Mouse (Mus musculus): ENCODE measurements around the gene Ranbp10. TPM values are rescaled to one million over a fixed set of nuclear protein-coding genes. Genes with fewer than 3 reads are reported as not detected.

Gene Ranbp10
- polyA plus RNA-seq, 1 experiment from 2014 or later: 11.1 TPM

DNA sequence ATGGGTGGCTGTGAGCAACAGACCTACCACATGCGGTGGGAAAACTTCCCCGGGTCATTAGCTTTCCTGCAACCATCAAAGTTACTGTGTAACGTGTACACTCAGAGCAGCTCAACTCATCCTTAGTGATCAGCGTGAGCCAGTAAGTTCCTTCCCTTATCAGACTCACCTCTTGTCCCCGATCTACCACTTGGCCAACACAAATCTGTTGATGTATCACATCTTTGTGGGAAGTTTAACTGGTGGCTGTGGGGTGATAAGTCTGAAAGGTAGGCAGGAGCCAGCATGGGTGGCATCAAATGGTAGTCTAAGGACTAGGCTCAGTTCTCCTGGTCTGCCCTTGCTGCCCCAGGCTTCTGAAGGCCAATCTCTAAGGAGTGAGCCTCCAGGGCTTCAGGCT, 95.0 kb downstream of the Ranbp10 start:
- H3K27ac ChIP-seq: no peak overlapping the region
- H3K4me1 ChIP-seq: no peaks in the 10 kb centered on the region
- no peak overlapping the region for H3K4me3 ChIP-seq
- 91% methylated on average over 5 of the region's 5 CpGs for WGBS
- H3K27me3 ChIP-seq: no peaks in the 10 kb centered on the region
- ATAC-seq (ENCODE audit: insufficient number of reproducible peaks, low FRiP score, low TSS enrichment, low read depth): no peak
- peaks cover 9% of the 10 kb centered on the region for H3K36me3 ChIP-seq
- H3K9me3 ChIP-seq: no peaks in the 10 kb centered on the region
- H3K4me2 ChIP-seq: no peak overlapping the region
- no peak overlapping the region for H3K9ac ChIP-seq

DNA sequence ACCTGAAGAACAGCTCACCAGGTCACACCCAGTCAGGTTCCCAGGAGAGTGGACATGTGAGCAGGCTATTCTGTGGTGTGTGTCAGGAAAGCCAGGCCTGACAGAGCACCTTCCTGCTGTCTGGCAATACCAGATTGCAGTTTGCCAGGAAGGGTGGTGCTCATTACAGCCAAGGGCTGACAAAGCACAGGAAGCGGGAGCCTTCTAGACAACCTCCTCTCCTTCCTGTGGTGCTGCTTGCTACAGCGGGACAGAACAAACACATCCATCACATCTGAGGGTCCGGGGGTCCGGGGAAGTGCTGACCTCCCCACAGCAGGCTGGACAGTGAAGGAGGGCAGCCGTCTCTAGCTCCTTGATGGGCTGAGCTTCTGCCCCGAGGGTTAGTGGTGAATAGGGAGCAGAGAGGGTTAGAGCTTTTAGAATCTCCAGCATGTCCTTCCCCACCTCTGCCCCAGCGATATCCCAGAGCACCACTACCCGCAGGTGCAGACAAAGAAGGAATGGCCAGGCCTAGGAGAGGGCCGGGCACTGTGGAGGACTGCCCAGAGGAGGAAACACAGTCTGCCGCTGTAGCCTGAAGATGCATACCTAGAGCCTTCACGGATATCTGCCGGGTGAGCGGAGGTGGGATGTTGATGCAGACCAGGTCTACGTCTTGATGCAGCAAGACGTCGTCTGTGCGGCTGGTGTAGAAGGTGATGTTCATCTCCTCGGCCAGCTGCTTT, 99.6 kb downstream of the Ranbp10 start:
- WGBS: 83% methylated on average over 18 of the region's 18 CpGs
- Histone ChIP-seq H3K4me2 (no peak overlapping the region), H3K4me3 (no peak overlapping the region), H3K27me3 (no peaks in the 10 kb centered on the region), H3K4me1 (no peaks in the 10 kb centered on the region), H3K36me3 (peaks cover 30% of the 10 kb centered on the region), H3K9me3 (no peaks in the 10 kb centered on the region), H3K9ac (no peak overlapping the region), H3K27ac (peak overlapping the region; percentile 2; the same call in 1 of the 2 replicates)
- ATAC-seq (ENCODE audit: insufficient number of reproducible peaks, low FRiP score, low TSS enrichment, low read depth): no peak

DNA sequence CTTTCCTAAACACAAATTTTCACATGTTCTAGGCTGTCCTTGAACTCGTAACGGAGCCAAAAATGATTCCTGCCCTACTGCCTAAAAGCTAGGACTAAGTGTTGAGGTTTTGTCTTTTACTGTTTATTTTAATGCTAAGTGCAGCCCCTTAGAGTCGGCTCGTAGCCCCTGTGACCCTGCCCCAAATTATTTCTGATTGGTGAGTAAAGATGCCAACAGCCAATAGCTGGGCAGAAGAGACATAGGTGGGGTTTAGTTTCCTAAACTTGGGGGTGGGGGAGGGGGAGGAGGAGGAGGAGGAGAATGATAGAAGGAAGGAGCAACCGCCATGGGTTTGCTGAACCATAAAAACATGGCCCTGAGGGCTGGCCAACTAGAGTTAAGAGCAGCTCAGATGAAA, 101.4 kb downstream of the Ranbp10 start:
- H3K36me3 ChIP-seq: peaks cover 33% of the 10 kb centered on the region
- no peak overlapping the region for H3K4me2 ChIP-seq
- H3K27ac ChIP-seq: no peak overlapping the region
- H3K9ac ChIP-seq: no peak overlapping the region
- no peaks in the 10 kb centered on the region for H3K27me3 ChIP-seq
- H3K9me3 ChIP-seq: no peaks in the 10 kb centered on the region
- H3K4me1 ChIP-seq: no peaks in the 10 kb centered on the region
- H3K4me3 ChIP-seq: no peak overlapping the region
- WGBS: 75% methylated on average over 5 of the region's 5 CpGs
- ATAC-seq (ENCODE audit: insufficient number of reproducible peaks, low FRiP score, low TSS enrichment, low read depth): no peak

DNA sequence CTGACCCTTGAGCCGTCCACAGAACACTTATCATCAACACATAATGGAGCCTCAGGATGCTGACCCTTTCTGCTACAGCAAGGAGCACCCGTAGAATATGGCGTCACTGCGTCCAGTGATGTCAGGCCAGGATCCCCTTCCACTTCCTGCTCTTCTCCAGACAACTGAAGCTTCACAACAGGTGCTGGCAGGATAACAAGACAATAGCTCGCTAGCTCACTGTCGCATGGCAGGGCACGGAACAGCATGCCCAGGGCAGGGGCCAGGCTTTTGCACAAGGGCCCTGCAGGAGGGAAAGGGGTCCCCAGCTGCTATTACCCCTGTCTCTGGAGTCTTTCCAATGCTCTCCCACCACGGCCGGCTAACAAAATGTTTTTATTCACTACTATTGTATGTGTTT, 104.3 kb downstream of the Ranbp10 start:
- Histone ChIP-seq H3K4me1 (no peaks in the 10 kb centered on the region), H3K9me3 (no peaks in the 10 kb centered on the region), H3K36me3 (peaks cover 31% of the 10 kb centered on the region), H3K27ac (no peak overlapping the region), H3K4me2 (no peak overlapping the region), H3K4me3 (no peak overlapping the region), H3K27me3 (no peaks in the 10 kb centered on the region), H3K9ac (no peak overlapping the region)
- 94% methylated on average over 9 of the region's 9 CpGs for WGBS
- no peak for ATAC-seq (ENCODE audit: insufficient number of reproducible peaks, low FRiP score, low TSS enrichment, low read depth)

DNA sequence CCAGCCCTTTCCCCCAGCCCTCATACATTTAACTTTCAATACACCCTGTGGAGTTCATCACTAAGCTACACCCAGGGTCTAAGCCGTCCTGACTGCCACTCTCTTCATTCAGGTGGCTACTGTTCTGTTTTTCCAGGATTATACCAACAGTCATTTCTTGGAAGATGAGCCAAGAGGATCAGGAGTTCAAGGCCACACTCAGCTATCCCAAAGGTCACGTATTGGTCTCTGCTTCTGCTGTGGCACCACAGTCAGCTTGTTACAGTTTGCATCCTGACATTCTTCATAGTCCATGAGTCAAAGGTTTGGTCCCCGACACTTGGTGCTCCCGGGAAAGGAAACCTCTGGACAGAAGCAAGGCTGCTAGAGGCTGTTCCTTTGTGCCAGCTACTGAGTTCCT, 107.5 kb downstream of the Ranbp10 start:
- ATAC-seq (ENCODE audit: insufficient number of reproducible peaks, low FRiP score, low TSS enrichment, low read depth): no peak
- Histone ChIP-seq H3K4me1 (0 out of 2 replicates have a peak, but pooled peaks cover 3% of the 10 kb centered on the region), H3K27ac (no peak overlapping the region)

More for the DNA sequence above, 107.5 kb downstream of the Ranbp10 start:
- Histone ChIP-seq H3K9ac (no peak overlapping the region), H3K27me3 (no peaks in the 10 kb centered on the region), H3K36me3 (peaks cover 22% of the 10 kb centered on the region), H3K9me3 (no peaks in the 10 kb centered on the region), H3K4me2 (no peak overlapping the region), H3K4me3 (no peak overlapping the region)
- 91% methylated on average over 4 of the region's 4 CpGs for WGBS

Other genes with a start within 250 kb of the Ranbp10 start
- gene Ripor1, start 222.1 kb downstream of the Ranbp10 start, polyA plus RNA-seq (2015; fragmentation: Nextera tagmentation; extraction: Ambion mirVana): 20.9 and 24.6 TPM in 2 replicates
- gene Ctcf, start 190.8 kb downstream of the Ranbp10 start, polyA plus RNA-seq (2015; fragmentation: Nextera tagmentation; extraction: Ambion mirVana): 93.8 and 108 TPM in 2 replicates
- gene Agrp, start 190.0 kb downstream of the Ranbp10 start, polyA plus RNA-seq (2015; fragmentation: Nextera tagmentation; extraction: Ambion mirVana): 1.8 and 2.4 TPM in 2 replicates
- 0.47 and 0.58 TPM in 2 replicates for gene Carmil2, start 141.1 kb downstream of the Ranbp10 start, polyA plus RNA-seq (2015; fragmentation: Nextera tagmentation; extraction: Ambion mirVana)
- 62.6 and 63.2 TPM in 2 replicates for gene Acd, start 126.2 kb downstream of the Ranbp10 start, polyA plus RNA-seq (2015; fragmentation: Nextera tagmentation; extraction: Ambion mirVana)
- 15.2 and 17.5 TPM in 2 replicates for gene Pard6a, start 126.2 kb downstream of the Ranbp10 start, polyA plus RNA-seq (2015; fragmentation: Nextera tagmentation; extraction: Ambion mirVana)
- gene 4933405L10Rik, start 119.7 kb downstream of the Ranbp10 start, polyA plus RNA-seq (2015; fragmentation: Nextera tagmentation; extraction: Ambion mirVana): 0.12 TPM in 1 of 2 replicates, not detected in the other
- 21.7 and 23.0 TPM in 2 replicates for gene Enkd1, start 119.1 kb downstream of the Ranbp10 start, polyA plus RNA-seq (2015; fragmentation: Nextera tagmentation; extraction: Ambion mirVana)
- gene Gfod2, start 68.7 kb downstream of the Ranbp10 start, polyA plus RNA-seq (2015; fragmentation: Nextera tagmentation; extraction: Ambion mirVana): 20.1 and 22.1 TPM in 2 replicates
- 0.28 and 0.47 TPM in 2 replicates for gene Tsnaxip1, start 381 bp upstream of the Ranbp10 start, polyA plus RNA-seq (2015; fragmentation: Nextera tagmentation; extraction: Ambion mirVana)
- gene Cenpt, start 25.9 kb upstream of the Ranbp10 start, polyA plus RNA-seq (2015; fragmentation: Nextera tagmentation; extraction: Ambion mirVana): 42.3 and 44.7 TPM in 2 replicates
- 71.2 and 73.0 TPM in 2 replicates for gene Thap11, start 27.8 kb upstream of the Ranbp10 start, polyA plus RNA-seq (2015; fragmentation: Nextera tagmentation; extraction: Ambion mirVana)
- gene Nutf2, start 33.2 kb upstream of the Ranbp10 start, polyA plus RNA-seq (2015; fragmentation: Nextera tagmentation; extraction: Ambion mirVana): 195 and 202 TPM in 2 replicates
- 47.3 and 49.5 TPM in 2 replicates for gene Edc4, start 53.5 kb upstream of the Ranbp10 start, polyA plus RNA-seq (2015; fragmentation: Nextera tagmentation; extraction: Ambion mirVana)
- 0.26 and 0.41 TPM in 2 replicates for gene Nrn1l, start 66.2 kb upstream of the Ranbp10 start, polyA plus RNA-seq (2015; fragmentation: Nextera tagmentation; extraction: Ambion mirVana)
- 36.1 and 38.6 TPM in 2 replicates for gene Pskh1, start 73.1 kb upstream of the Ranbp10 start, polyA plus RNA-seq (2015; fragmentation: Nextera tagmentation; extraction: Ambion mirVana)
- gene Ctrl, start 106.5 kb upstream of the Ranbp10 start, polyA plus RNA-seq (2015; fragmentation: Nextera tagmentation; extraction: Ambion mirVana): 0.96 and 1.1 TPM in 2 replicates
- 30.0 and 30.7 TPM in 2 replicates for gene Psmb10, start 111.1 kb upstream of the Ranbp10 start, polyA plus RNA-seq (2015; fragmentation: Nextera tagmentation; extraction: Ambion mirVana)
- 3.1 and 3.2 TPM in 2 replicates for gene Lcat, start 116.0 kb upstream of the Ranbp10 start, polyA plus RNA-seq (2015; fragmentation: Nextera tagmentation; extraction: Ambion mirVana)
- gene Slc12a4, start 138.7 kb upstream of the Ranbp10 start, polyA plus RNA-seq (2015; fragmentation: Nextera tagmentation; extraction: Ambion mirVana): 57.6 and 62.7 TPM in 2 replicates
- gene Dpep3, start 152.1 kb upstream of the Ranbp10 start, polyA plus RNA-seq (2015; fragmentation: Nextera tagmentation; extraction: Ambion mirVana): not detected in 2 replicates
- 22.3 and 25.2 TPM in 2 replicates for gene Dus2, start 164.0 kb upstream of the Ranbp10 start, polyA plus RNA-seq (2015; fragmentation: Nextera tagmentation; extraction: Ambion mirVana)
- not detected in 2 replicates for gene Dpep2nb, start 178.6 kb upstream of the Ranbp10 start, polyA plus RNA-seq (2015; fragmentation: Nextera tagmentation; extraction: Ambion mirVana)
- gene Ddx28, start 184.5 kb upstream of the Ranbp10 start, polyA plus RNA-seq (2015; fragmentation: Nextera tagmentation; extraction: Ambion mirVana): 18.4 and 19.0 TPM in 2 replicates
- 5.7 and 6.9 TPM in 2 replicates for gene Nfatc3, start 231.5 kb upstream of the Ranbp10 start, polyA plus RNA-seq (2015; fragmentation: Nextera tagmentation; extraction: Ambion mirVana)

All from limb, embryonic 15.5 days (tissue).